Mouse (Mus musculus) hindbrain, embryonic 14.5 days (tissue): Measurements from ENCODE around the gene Ushbp1. TPM values are rescaled to one million over a fixed set of nuclear protein-coding genes. Genes with fewer than 3 reads are reported as not detected.
A peak's percentile ranks its signal among the peaks of the same experiment; 100 is the strongest.

Experiments used
- ATAC-seq: fragments of 200-750 bp; cut with Nextera tagmentation; 2 replicates; pipeline ENCODE4 v1.8.0; 2017; ENCODE audit warnings: moderate number of reproducible peaks, mild to moderate bottlenecking, moderate TSS enrichment, moderate library complexity; ENCODE audit not compliant: low FRiP score
- DNase-seq: peaks from one replicate; pipeline ENCODE4 v3.0.0-alpha.2; 2015; ENCODE audit warnings: low spot score
- H3K27ac ChIP-seq: fragments of 300-500 bp; sonication (generic); 2 replicates; pipeline ENCODE4 v1.5.1; 2014; ENCODE audit warnings: mild to moderate bottlenecking, moderate library complexity
- H3K27me3 ChIP-seq: fragments of 300-500 bp; sonication (generic); 2 replicates; pipeline ENCODE4 v1.6.1; 2014; ENCODE audit warnings: mild to moderate bottlenecking, low read length, mixed read lengths; ENCODE audit not compliant: control insufficient read depth, insufficient read depth
- H3K36me3 ChIP-seq: fragments of 300-500 bp; sonication (generic); replicated peaks from 2 replicates; pipeline ENCODE4 v1.6.1; 2014; ENCODE audit not compliant: control insufficient read depth, insufficient read depth
- H3K4me1 ChIP-seq: fragments of 300-500 bp; sonication (generic); replicated peaks from 2 replicates; pipeline ENCODE4 v1.6.1; 2014; ENCODE audit warnings: antibody characterized with exemption, low read length, mixed read lengths; ENCODE audit not compliant: control insufficient read depth, insufficient read depth
- H3K4me2 ChIP-seq: fragments of 300-500 bp; sonication (generic); replicated peaks from 2 replicates; pipeline ENCODE4 v1.6.1; 2014; ENCODE audit warnings: mild to moderate bottlenecking, moderate library complexity
- H3K4me3 ChIP-seq: fragments of 300-500 bp; sonication (generic); replicated peaks from 2 replicates; pipeline ENCODE4 v1.5.1; 2014; ENCODE audit warnings: mild to moderate bottlenecking, low read length
- H3K9ac ChIP-seq: fragments of 300-500 bp; sonication (generic); 2 replicates; pipeline ENCODE4 v1.6.1; 2014
- H3K9me3 ChIP-seq: fragments of 300-500 bp; sonication (generic); 2 replicates; pipeline ENCODE4 v1.6.1; 2016; ENCODE audit warnings: low read length; ENCODE audit not compliant: control insufficient read depth
- WGBS: fragments of 180-500 bp; shearing (Covaris S2); extraction: QIAGEN DNeasy Blood & Tissue Kit; methylation state at CpG from one replicate; pipeline ENCODE4 v1.1.7; 2014; 5-methylcytosine and 5-hydroxymethylcytosine counted together
- polyA plus RNA-seq: library from polyadenylated mRNA; unstranded; fragments of >200 nt; fragmentation: Nextera tagmentation; extraction: Ambion mirVana; gene quantifications from 2 replicates; pipeline ENCODE4 v1.2.1, GENCODE M21; 2014

The Ushbp1 gene
- polyA plus RNA-seq, 1 experiment from 2014 or later = 6.0 TPM

- H3K9me3 ChIP-seq = no peaks in the 10 kb centered on the region
- peak; percentile 52 for ATAC-seq
- H3K4me2 ChIP-seq = peak overlapping the region; percentile 65
- peak overlapping the region; percentile 33 for H3K4me3 ChIP-seq
- DNase-seq = no peak
- peaks cover 13% of the 10 kb centered on the region; the same call in 1 of the 2 replicates for H3K4me1 ChIP-seq
- H3K27ac ChIP-seq = no peak overlapping the region
- no peaks in the 10 kb centered on the region for H3K27me3 ChIP-seq
- H3K36me3 ChIP-seq = no peaks in the 10 kb centered on the region
- 1% methylated on average over 55 of the region's 55 CpGs for WGBS
- peak overlapping the region; percentile 43; the same call in 1 of the 2 replicates for H3K9ac ChIP-seq
Observed at GRCm38 (mm10) chr8:71406099-71407015, 10.8 kb upstream of the Ushbp1 start.

- DNase-seq (peak; percentile 95), ATAC-seq (peak; percentile 89)
- Histone ChIP-seq H3K4me3 (peak within 1 kb of the TSS; percentile 33), H3K9ac (peak within 1 kb of the TSS; percentile 43), H3K27ac (no peak within 1 kb of the TSS), H3K4me1 (peaks cover 13% of the 10 kb centered on the region; the same call in 1 of the 2 replicates), H3K4me2 (peak within 1 kb of the TSS; percentile 65), H3K27me3 (no peaks in the 10 kb centered on the region), H3K9me3 (no peaks in the 10 kb centered on the region), H3K36me3 (no peaks in the 10 kb centered on the region)
- 17% methylated on average over 33 of the region's 33 CpGs for WGBS
Observed at GRCm38 (mm10) chr8:71405401-71406098, 9.9 kb upstream of the Ushbp1 start, which contains the start of gene Ankle1. TSS of gene Ankle1 (plus strand) at chr8:71406010.

GRCm38 (mm10) chr8:71404951-71405351 is 9.3 kb upstream of the Ushbp1 start:
- WGBS = 89% methylated on average over 9 of the region's 9 CpGs

GRCm38 (mm10) chr8:71404011-71404410 is 8.4 kb upstream of the Ushbp1 start:
- Histone ChIP-seq H3K27me3 (no peaks in the 10 kb centered on the region), H3K9ac (no peak overlapping the region), H3K4me1 (peaks cover 13% of the 10 kb centered on the region; the same call in 1 of the 2 replicates), H3K4me3 (no peak overlapping the region), H3K9me3 (no peaks in the 10 kb centered on the region), H3K27ac (no peak overlapping the region), H3K36me3 (peaks cover 8% of the 10 kb centered on the region), H3K4me2 (no peak overlapping the region)
- 94% methylated on average over 8 of the region's 8 CpGs for WGBS
- ATAC-seq (no peak), DNase-seq (no peak)

More at GRCm38 (mm10) chr8:71404951-71405351, 9.3 kb upstream of the Ushbp1 start:
- Histone ChIP-seq H3K27me3 (no peaks in the 10 kb centered on the region), H3K36me3 (no peaks in the 10 kb centered on the region), H3K4me3 (no peak overlapping the region), H3K4me1 (peaks cover 13% of the 10 kb centered on the region; the same call in 1 of the 2 replicates), H3K9ac (no peak overlapping the region), H3K9me3 (no peaks in the 10 kb centered on the region), H3K27ac (no peak overlapping the region), H3K4me2 (no peak overlapping the region; the same call in 1 of the 2 replicates)
- DNase-seq (no peak), ATAC-seq (no peak)

- Histone ChIP-seq H3K4me1 (peaks cover 13% of the 10 kb centered on the region; the same call in 1 of the 2 replicates), H3K9me3 (no peaks in the 10 kb centered on the region), H3K27ac (no peak overlapping the region), H3K4me3 (no peak overlapping the region), H3K27me3 (no peaks in the 10 kb centered on the region), H3K36me3 (peaks cover 15% of the 10 kb centered on the region), H3K9ac (no peak overlapping the region), H3K4me2 (no peak overlapping the region)
- 91% methylated on average over 6 of the region's 6 CpGs for WGBS
- ATAC-seq (no peak), DNase-seq (no peak)
Observed at GRCm38 (mm10) chr8:71403107-71403885, 7.7 kb upstream of the Ushbp1 start.

- H3K27me3 ChIP-seq = no peaks in the 10 kb centered on the region
- no peak for DNase-seq
- no peak overlapping the region for H3K4me3 ChIP-seq
- no peak overlapping the region for H3K4me2 ChIP-seq
- peaks cover 16% of the 10 kb centered on the region; the same call in 1 of the 2 replicates for H3K4me1 ChIP-seq
- no peak for ATAC-seq
- H3K9me3 ChIP-seq = no peaks in the 10 kb centered on the region
- 87% methylated on average over 9 of the region's 9 CpGs for WGBS
- H3K9ac ChIP-seq = no peak overlapping the region
- H3K36me3 ChIP-seq = peaks cover 16% of the 10 kb centered on the region
- no peak overlapping the region for H3K27ac ChIP-seq
Observed at GRCm38 (mm10) chr8:71402446-71402964, 6.9 kb upstream of the Ushbp1 start.

GRCm38 (mm10) chr8:71401454-71401853 is 5.9 kb upstream of the Ushbp1 start:
- no peak overlapping the region for H3K9ac ChIP-seq
- H3K4me3 ChIP-seq = no peak overlapping the region
- H3K9me3 ChIP-seq = no peaks in the 10 kb centered on the region
- no peak overlapping the region for H3K27ac ChIP-seq
- ATAC-seq (no peak), DNase-seq (no peak)
- H3K4me2 ChIP-seq = no peak overlapping the region
- peaks cover 15% of the 10 kb centered on the region; the same call in 1 of the 2 replicates for H3K4me1 ChIP-seq
- peaks cover 16% of the 10 kb centered on the region for H3K36me3 ChIP-seq
- H3K27me3 ChIP-seq = no peaks in the 10 kb centered on the region

- DNase-seq = no peak
- H3K9me3 ChIP-seq = no peaks in the 10 kb centered on the region
- WGBS = 96% methylated on average over 2 of the region's 2 CpGs
Observed at GRCm38 (mm10) chr8:71400826-71401225, 5.2 kb upstream of the Ushbp1 start.

More at GRCm38 (mm10) chr8:71400826-71401225, 5.2 kb upstream of the Ushbp1 start:
- no peak for ATAC-seq
- Histone ChIP-seq H3K4me2 (no peak overlapping the region), H3K4me3 (no peak overlapping the region), H3K36me3 (peaks cover 16% of the 10 kb centered on the region), H3K4me1 (peaks cover 15% of the 10 kb centered on the region; the same call in 1 of the 2 replicates), H3K27ac (no peak overlapping the region), H3K9ac (no peak overlapping the region), H3K27me3 (no peaks in the 10 kb centered on the region)
